Mouse (Mus musculus): ENCODE data around the gene Lifr. TPM values are rescaled to one million over a fixed set of nuclear protein-coding genes. Genes with fewer than 3 reads are reported as not detected.

Gene Lifr
- polyA plus RNA-seq, 1 experiment, result 2.7 TPM

DNA sequence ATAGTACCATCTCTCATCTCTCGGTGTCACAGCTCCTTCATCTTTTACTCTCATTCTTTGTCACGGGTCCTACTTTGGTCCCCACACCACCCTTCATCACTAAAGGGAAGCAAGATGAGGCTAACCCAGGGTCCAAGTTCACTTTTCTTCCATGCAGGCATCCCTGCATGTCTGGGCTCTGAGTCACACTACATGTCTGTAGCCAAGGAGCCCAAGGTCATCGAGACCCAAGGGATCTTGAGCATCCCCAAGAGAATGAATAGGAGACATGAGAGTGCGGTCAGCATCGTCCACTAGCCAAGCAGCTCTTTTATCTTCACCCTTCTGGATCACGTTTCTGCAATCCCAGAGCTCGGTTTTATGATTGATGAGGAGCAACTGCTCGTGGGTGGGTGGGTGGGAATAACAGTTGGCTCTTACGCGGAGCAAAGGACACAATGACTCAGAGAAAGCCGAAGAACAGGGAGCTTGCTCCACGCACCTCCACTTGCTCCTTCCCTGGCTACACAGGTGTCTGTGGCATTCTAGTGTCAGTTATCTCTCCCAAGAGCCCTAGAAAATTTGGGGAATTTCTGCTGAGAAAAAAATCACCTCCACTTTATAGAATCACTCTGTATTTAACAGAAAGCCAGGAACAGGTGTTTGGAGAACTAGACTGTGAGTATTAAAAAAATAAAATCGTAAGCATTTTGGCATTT is 143.1 kb downstream of the Lifr start:
- DNase-seq (ENCODE audit: low read depth, low spot score), result no peak
- WGBS, result 70% methylated on average over 13 of the region's 13 CpGs

GRCm38 (mm10) chr15:7239904-7240303 is 149.5 kb downstream of the Lifr start:
- DNase-seq (ENCODE audit: low read depth, low spot score), result no peak
- 93% methylated on average over 11 of the region's 11 CpGs for WGBS

DNA sequence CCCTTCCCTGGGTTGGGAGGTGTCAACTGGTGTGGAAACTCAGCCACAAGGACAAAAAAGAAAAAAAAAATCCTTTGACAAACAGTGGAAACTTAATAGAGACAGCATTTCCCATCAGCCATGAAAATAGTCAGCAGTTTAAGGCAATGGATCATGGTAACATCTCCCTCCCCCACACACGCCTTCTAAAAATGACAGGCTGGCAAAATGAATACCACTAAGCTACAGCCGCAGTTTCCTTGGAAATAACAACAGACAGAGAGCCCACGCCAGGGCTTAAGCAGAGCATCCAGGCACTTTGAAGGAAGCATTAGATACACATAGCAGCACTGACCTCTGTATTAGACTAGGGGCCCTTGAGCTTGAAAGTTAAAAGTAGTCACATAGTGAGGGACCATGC is 150.5 kb downstream of the Lifr start:
- 82% methylated on average over 3 of the region's 3 CpGs for WGBS
- no peak for DNase-seq (ENCODE audit: low read depth, low spot score)

- no peak for DNase-seq (ENCODE audit: low read depth, low spot score)
- 72% methylated on average over 15 of the region's 15 CpGs for WGBS
These were observed 151.9 kb downstream of the Lifr start for GRCm38 (mm10) chr15:7242161-7242850.

Other genes with a start within 250 kb of the Lifr start
- 2.8 and 4.5 TPM in 2 replicates for gene Osmr, start 215.6 kb upstream of the Lifr start, polyA plus RNA-seq (2012; rRNA removed)

All from large intestine, adult 2 months (tissue).